Mouse (Mus musculus) CH12.LX (cell line): ENCODE data around the gene Nbea.

Experiments
- CTCF ChIP-seq, 2 experiments: IDR thresholded peaks in 1 of 2; conservative IDR thresholded peaks in 1 of 2; 2 replicates each; pipeline ENCODE4 v1.5.1; 2011 to 2012; ENCODE audit warnings: low read depth in 2 of 2, low read length in 2 of 2, improper control_type of control experiment in 1 of 2, inconsistent platforms in 1 of 2, mild to moderate bottlenecking in 1 of 2, moderate library complexity in 1 of 2
- EP300 ChIP-seq: IDR thresholded peaks from 2 replicates; pipeline ENCODE4 v1.6.1; 2011; ENCODE audit warnings: low read length, improper control_type of control experiment
- ETS1 ChIP-seq: conservative IDR thresholded peaks from 2 replicates; pipeline ENCODE4 v1.6.1; 2012; ENCODE audit warnings: low read depth, mild to moderate bottlenecking, inconsistent platforms, low read length, improper control_type of control experiment, moderate library complexity
- MXI1 ChIP-seq: IDR thresholded peaks from 2 replicates; pipeline ENCODE4 v1.6.1; 2011; ENCODE audit warnings: mild to moderate bottlenecking, low read depth, low read length, improper control_type of control experiment
- PAX5 ChIP-seq: IDR thresholded peaks from 2 replicates; pipeline ENCODE4 v1.6.1; 2012; ENCODE audit warnings: low read length, inconsistent platforms, mixed read lengths
- POLR2A ChIP-seq: IDR thresholded peaks from 2 replicates; pipeline ENCODE4 v1.6.1; 2011; ENCODE audit warnings: low read depth, mild to moderate bottlenecking, improper control_type of control experiment, low read length
- POLR2AphosphoS2 ChIP-seq: IDR thresholded peaks from 2 replicates; pipeline ENCODE4 v1.6.1; 2011; ENCODE audit warnings: low read depth, low read length, improper control_type of control experiment
- TBP ChIP-seq: conservative IDR thresholded peaks from 2 replicates; pipeline ENCODE4 v1.6.1; 2011; ENCODE audit warnings: low read depth, low read length, improper control_type of control experiment
- USF1 ChIP-seq: IDR thresholded peaks from 2 replicates; pipeline ENCODE4 v1.6.1; 2014; ENCODE audit warnings: low read depth, mild to moderate bottlenecking, inconsistent platforms, low read length, improper control_type of control experiment
- ZMIZ1 ChIP-seq: IDR thresholded peaks from 2 replicates; pipeline ENCODE4 v1.6.1; 2012; ENCODE audit warnings: low read depth, mild to moderate bottlenecking, inconsistent platforms, low read length, improper control_type of control experiment

DNA sequence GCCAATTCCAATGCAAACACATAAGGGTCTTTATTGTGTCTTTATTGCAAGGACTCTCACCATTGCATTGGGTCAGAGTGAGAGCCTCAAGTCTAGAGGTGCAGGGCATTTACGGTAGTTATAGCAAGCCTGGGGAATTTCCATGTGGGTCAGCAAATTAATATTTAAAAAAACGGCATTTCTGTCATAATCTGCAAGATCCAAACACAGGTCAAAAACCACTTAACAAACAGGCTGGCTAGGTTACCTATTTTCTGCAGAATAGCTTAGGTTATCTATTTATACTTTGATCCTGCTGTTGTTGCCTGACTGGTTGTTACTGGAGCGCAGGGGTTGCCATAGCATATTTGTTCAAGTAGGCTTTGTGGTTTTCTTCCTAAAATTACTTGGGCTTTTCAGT, 565.1 kb downstream of the Nbea start:
- TF ChIP-seq POLR2A (no peak), MXI1 (no peak), ETS1 (no peak), CTCF (conservative IDR thresholded peaks at IDR 0.05 in 1 of 2, IDR thresholded peaks at IDR 0.05 in 1 of 2; ENCODE audit: low read depth in 2 of 2, low read length in 2 of 2) (no peak), TBP (no peak), POLR2AphosphoS2 (no peak), USF1 (no peak), EP300 (no peak), PAX5 (no peak), ZMIZ1 (no peak)
